25 mouse cellular contexts compared by ENCODE assay signal in genomic region chr6:29352816-29353215, GRCm38 (mm10). TPM values are rescaled to one million over a fixed set of nuclear protein-coding genes. Genes with fewer than 3 reads are reported as not detected.
DNase-seq lines count a peak whose midpoint lies in the region; ATAC-seq and TF ChIP-seq lines count a peak whose summit lies in the region.
"Had no signal": no experiment of that assay in that cellular context is flagged by ENCODE, and none has a peak within 500 bp of the region (broad histone marks: within the 10 kb centered on the region; RNA-seq: fewer than 3 reads in every experiment).

No protein-coding gene starts in this region.

- no peak; the same call in 1 of the 2 replicates for ATAC-seq in heart, embryonic 11.5 days (replicated peaks; ENCODE audit: insufficient number of reproducible peaks, low FRiP score, low TSS enrichment)
- no peak for ATAC-seq in heart, postnatal 0 days (ENCODE audit: insufficient read depth, low read depth)
- ATAC-seq in liver, embryonic 16.5 days (ENCODE audit: low read depth): peak; percentile 11; the same call in 1 of the 2 replicates
- no peak for ATAC-seq in forebrain, embryonic 12.5 days (ENCODE audit: low FRiP score)
- ATAC-seq in forebrain, embryonic 14.5 days: no peak
- ATAC-seq: inflammation-experienced regulatory T-cells, adult 6 months had no signal

- H3K27me3 ChIP-seq in heart, embryonic 11.5 days (ENCODE audit: control insufficient read depth, insufficient read depth, low read length): no peaks in the 10 kb centered on the region
- no peaks in the 10 kb centered on the region for H3K27me3 ChIP-seq in heart, postnatal 0 days (ENCODE audit: control insufficient read depth, insufficient read depth, low read length)
- no peaks in the 10 kb centered on the region for H3K27me3 ChIP-seq in liver, embryonic 16.5 days (ENCODE audit: control insufficient read depth, insufficient read depth, low read depth, low read length)
- H3K27me3 ChIP-seq in forebrain, embryonic 12.5 days: no peaks in the 10 kb centered on the region
- H3K27me3 ChIP-seq in forebrain, embryonic 14.5 days (replicated peaks; ENCODE audit: control insufficient read depth, insufficient read depth, low read length): no peaks in the 10 kb centered on the region
- H3K27me3 ChIP-seq: embryonic facial prominence, embryonic 12.5 days; hindbrain, embryonic 12.5 days; kidney, embryonic 15.5 days; limb, embryonic 15.5 days; neural tube, embryonic 12.5 days had no signal

- TF ChIP-seq CTCF in heart, postnatal 0 days (IDR thresholded peaks at IDR 0.05; ENCODE audit: low read depth): no peak

- TF ChIP-seq EP300 in heart, postnatal 0 days (IDR thresholded peaks at IDR 0.05; ENCODE audit: low read depth): no peak

- 10% methylated on average over 5 of the region's 5 CpGs for WGBS in heart, embryonic 11.5 days (ENCODE audit: insufficient replicate concordance)
- WGBS in heart, postnatal 0 days: 12% methylated on average over 5 of the region's 5 CpGs
- 19% methylated on average over 5 of the region's 5 CpGs for WGBS in liver, embryonic 16.5 days (ENCODE audit: insufficient replicate concordance)
- WGBS in forebrain, embryonic 12.5 days: 61% methylated on average over 5 of the region's 5 CpGs
- WGBS in forebrain, embryonic 14.5 days: 55% methylated on average over 5 of the region's 5 CpGs

- 0 out of 2 replicates have a peak, but pooled peaks cover 5% of the 10 kb centered on the region for H3K36me3 ChIP-seq in heart, embryonic 11.5 days (ENCODE audit: control insufficient read depth, insufficient read depth, low read length)
- peaks cover 16% of the 10 kb centered on the region for H3K36me3 ChIP-seq in heart, postnatal 0 days (replicated peaks; ENCODE audit: control insufficient read depth, insufficient read depth, low read length)
- peaks cover 7% of the 10 kb centered on the region; the same call in 1 of the 2 replicates for H3K36me3 ChIP-seq in liver, embryonic 16.5 days (ENCODE audit: control insufficient read depth, insufficient read depth)
- H3K36me3 ChIP-seq in forebrain, embryonic 12.5 days (replicated peaks): peaks cover 13% of the 10 kb centered on the region; the same call in 1 of the 2 replicates
- peaks cover 10% of the 10 kb centered on the region for H3K36me3 ChIP-seq in forebrain, embryonic 14.5 days (ENCODE audit: control insufficient read depth, insufficient read depth, low read length)

- H3K4me1 ChIP-seq in heart, embryonic 11.5 days (ENCODE audit: control insufficient read depth, insufficient read depth, low read length): peaks cover 28% of the 10 kb centered on the region
- peaks cover 40% of the 10 kb centered on the region for H3K4me1 ChIP-seq in heart, postnatal 0 days (ENCODE audit: control insufficient read depth, insufficient read depth)
- H3K4me1 ChIP-seq in liver, embryonic 16.5 days (ENCODE audit: control insufficient read depth, low read depth, low read length): peaks cover 18% of the 10 kb centered on the region
- peaks cover 11% of the 10 kb centered on the region for H3K4me1 ChIP-seq in forebrain, embryonic 12.5 days
- peaks cover 5% of the 10 kb centered on the region; the same call in 1 of the 2 replicates for H3K4me1 ChIP-seq in forebrain, embryonic 14.5 days (ENCODE audit: control insufficient read depth, insufficient read depth, low read length)

- H3K4me2 ChIP-seq in heart, embryonic 11.5 days: peak overlapping the region; percentile 54
- peak overlapping the region; percentile 47 for H3K4me2 ChIP-seq in heart, postnatal 0 days (ENCODE audit: low read depth, low read length)
- peak overlapping the region; percentile 36 for H3K4me2 ChIP-seq in liver, embryonic 16.5 days (ENCODE audit: low read depth, low read length)
- H3K4me2 ChIP-seq in forebrain, embryonic 12.5 days: no peak overlapping the region
- no peak overlapping the region for H3K4me2 ChIP-seq in forebrain, embryonic 14.5 days (ENCODE audit: low read length)
- H3K4me2 ChIP-seq: embryonic facial prominence, embryonic 12.5 days; hindbrain, embryonic 12.5 days; kidney, embryonic 15.5 days; limb, embryonic 15.5 days; midbrain, embryonic 11.5 days; neural tube, embryonic 12.5 days had no signal

- no peak for DNase-seq in heart, postnatal 4 days
- DNase-seq in c-Kit-positive CD71-positive TER-119-negative erythroid progenitor cells, embryonic 14.5 days (ENCODE audit: low read depth): peak; percentile 46
- DNase-seq in heart, postnatal 0 days (ENCODE audit: low spot score): no peak
- DNase-seq in urinary bladder, postnatal 14 days (ENCODE audit: low spot score): no peak
- DNase-seq in forebrain, embryonic 14.5 days (ENCODE audit: low spot score): no peak
- DNase-seq: cerebellum, adult 18-20 months; gastrocnemius, postnatal 36 days; layer of hippocampus, postnatal 36 days; lung, postnatal 36 days; right cerebral cortex, postnatal 14 days had no signal

- no peak overlapping the region for H3K9ac ChIP-seq in heart, embryonic 11.5 days (ENCODE audit: low read depth, low read length)
- H3K9ac ChIP-seq in heart, postnatal 0 days (replicated peaks; ENCODE audit: low read depth, low read length): peak overlapping the region; percentile 16; the same call in 1 of the 2 replicates
- no peak overlapping the region for H3K9ac ChIP-seq in liver, embryonic 16.5 days (ENCODE audit: low read depth, low read length)
- no peak overlapping the region for H3K9ac ChIP-seq in forebrain, embryonic 12.5 days
- no peak overlapping the region for H3K9ac ChIP-seq in forebrain, embryonic 14.5 days (ENCODE audit: low read length)
- H3K9ac ChIP-seq: embryonic facial prominence, embryonic 12.5 days; hindbrain, embryonic 12.5 days; kidney, embryonic 15.5 days; limb, embryonic 15.5 days; neural tube, embryonic 12.5 days had no signal

- H3K4me3 ChIP-seq in heart, embryonic 11.5 days (ENCODE audit: low read depth, low read length): no peak overlapping the region
- peak overlapping the region; percentile 9; the same call in 1 of the 2 replicates for H3K4me3 ChIP-seq in heart, postnatal 0 days (ENCODE audit: low read depth, low read length)
- H3K4me3 ChIP-seq in liver, embryonic 16.5 days (ENCODE audit: low read depth, low read length): no peak overlapping the region
- no peak overlapping the region for H3K4me3 ChIP-seq in forebrain, embryonic 12.5 days (replicated peaks)
- H3K4me3 ChIP-seq in forebrain, embryonic 14.5 days (ENCODE audit: low read depth, low read length): no peak overlapping the region
- H3K4me3 ChIP-seq: embryonic facial prominence, embryonic 12.5 days; hindbrain, embryonic 12.5 days; kidney, embryonic 15.5 days; limb, embryonic 15.5 days; neural tube, embryonic 12.5 days had no signal

- H3K9me3 ChIP-seq in heart, embryonic 11.5 days (replicated peaks; ENCODE audit: control insufficient read depth, low read length): no peaks in the 10 kb centered on the region
- no peaks in the 10 kb centered on the region for H3K9me3 ChIP-seq in heart, postnatal 0 days (replicated peaks; ENCODE audit: control insufficient read depth, low read length)
- H3K9me3 ChIP-seq in liver, embryonic 16.5 days (replicated peaks; ENCODE audit: control insufficient read depth, low read length): no peaks in the 10 kb centered on the region
- H3K9me3 ChIP-seq in forebrain, embryonic 12.5 days: no peaks in the 10 kb centered on the region
- no peaks in the 10 kb centered on the region for H3K9me3 ChIP-seq in forebrain, embryonic 14.5 days (replicated peaks; ENCODE audit: control insufficient read depth, low read length)
- H3K9me3 ChIP-seq: embryonic facial prominence, embryonic 12.5 days; hindbrain, embryonic 12.5 days; kidney, embryonic 15.5 days; limb, embryonic 15.5 days; neural tube, embryonic 12.5 days had no signal

- peak overlapping the region; percentile 41; the same call in 1 of the 2 replicates for H3K27ac ChIP-seq in heart, embryonic 11.5 days (ENCODE audit: low read depth, low read length)
- peak overlapping the region; percentile 65 for H3K27ac ChIP-seq in heart, postnatal 0 days (ENCODE audit: low read depth)
- no peak overlapping the region for H3K27ac ChIP-seq in liver, embryonic 16.5 days (ENCODE audit: low read length)
- H3K27ac ChIP-seq in forebrain, embryonic 12.5 days: no peak overlapping the region
- H3K27ac ChIP-seq in forebrain, embryonic 14.5 days (ENCODE audit: low read depth, low read length): no peak overlapping the region
- H3K27ac ChIP-seq: embryonic facial prominence, embryonic 12.5 days; hindbrain, embryonic 12.5 days; kidney, embryonic 15.5 days; limb, embryonic 15.5 days; neural tube, embryonic 12.5 days had no signal

RNA-seq across cellular contexts. Expression of gene Calu, which starts 4.9 kb away (rescaled TPM):
- 443 and 519 TPM in 2 replicates for polyA plus RNA-seq in heart, embryonic 11.5 days (2014; fragmentation: Nextera tagmentation; extraction: Ambion mirVana)
- total RNA-seq in heart, postnatal 4 days (2021): 100 to 1,000 TPM; 352 to 357 TPM
- 296 and 341 TPM in 2 replicates for total RNA-seq in heart, postnatal 0 days (2014; rRNA removed; ENCODE audit: low replicate concordance)
- 278 and 287 TPM in 2 replicates for polyA plus RNA-seq in heart, postnatal 0 days (2015; fragmentation: Nextera tagmentation; extraction: Ambion mirVana)
- polyA plus RNA-seq in liver, embryonic 16.5 days (2015; fragmentation: Nextera tagmentation; extraction: Ambion mirVana): 105 and 109 TPM in 2 replicates
- polyA plus RNA-seq in forebrain, embryonic 12.5 days (2016; fragmentation: Nextera tagmentation; extraction: Ambion mirVana): 192 and 207 TPM in 2 replicates
- 196 and 210 TPM in 2 replicates for polyA plus RNA-seq in forebrain, embryonic 14.5 days (2014; fragmentation: Nextera tagmentation; extraction: Ambion mirVana)

RNA-seq across cellular contexts. Expression of gene Fam71f1, which starts 33.9 kb away (rescaled TPM):
- polyA plus RNA-seq in heart, embryonic 11.5 days (2014; fragmentation: Nextera tagmentation; extraction: Ambion mirVana): 0.10 and 0.21 TPM in 2 replicates
- not detected for total RNA-seq in heart, postnatal 4 days (2021)
- not detected in 2 replicates for total RNA-seq in heart, postnatal 0 days (2014; rRNA removed; ENCODE audit: low replicate concordance)
- polyA plus RNA-seq in heart, postnatal 0 days (2015; fragmentation: Nextera tagmentation; extraction: Ambion mirVana): 0.07 TPM in 1 of 2 replicates, not detected in the other
- not detected in 2 replicates for polyA plus RNA-seq in liver, embryonic 16.5 days (2015; fragmentation: Nextera tagmentation; extraction: Ambion mirVana)
- polyA plus RNA-seq in forebrain, embryonic 12.5 days (2016; fragmentation: Nextera tagmentation; extraction: Ambion mirVana): not detected in 2 replicates
- not detected in 2 replicates for polyA plus RNA-seq in forebrain, embryonic 14.5 days (2014; fragmentation: Nextera tagmentation; extraction: Ambion mirVana)
- total RNA-seq: gastrocnemius, postnatal 36 days; layer of hippocampus, adult 18-20 months; layer of hippocampus, postnatal 36 days; left cerebral cortex, postnatal 25 days; monocyte, adult 5-6 weeks had no signal
- polyA plus RNA-seq: hindbrain, embryonic 12.5 days; inflammation-experienced regulatory T-cells, adult 6 months; limb, embryonic 15.5 days; midbrain, embryonic 11.5 days; neural tube, embryonic 12.5 days; stomach, embryonic 16.5 days; thymus, postnatal 0 days had no signal

RNA-seq across cellular contexts. Expression of gene Opn1sw, which starts 35.5 kb away (rescaled TPM):
- 0.27 and 0.30 TPM in 2 replicates for polyA plus RNA-seq in heart, embryonic 11.5 days (2014; fragmentation: Nextera tagmentation; extraction: Ambion mirVana)
- total RNA-seq in heart, postnatal 4 days (2021): not detected
- 15.1 TPM in 1 of 2 replicates, not detected in the other for total RNA-seq in heart, postnatal 0 days (2014; rRNA removed; ENCODE audit: low replicate concordance)
- polyA plus RNA-seq in heart, postnatal 0 days (2015; fragmentation: Nextera tagmentation; extraction: Ambion mirVana): 0.12 and 0.40 TPM in 2 replicates
- polyA plus RNA-seq in liver, embryonic 16.5 days (2015; fragmentation: Nextera tagmentation; extraction: Ambion mirVana): 0.07 TPM in 2 replicates
- 0.23 and 0.37 TPM in 2 replicates for polyA plus RNA-seq in forebrain, embryonic 12.5 days (2016; fragmentation: Nextera tagmentation; extraction: Ambion mirVana)
- 0.17 and 0.33 TPM in 2 replicates for polyA plus RNA-seq in forebrain, embryonic 14.5 days (2014; fragmentation: Nextera tagmentation; extraction: Ambion mirVana)
- total RNA-seq: layer of hippocampus, adult 18-20 months; layer of hippocampus, postnatal 36 days; monocyte, adult 5-6 weeks had no signal

RNA-seq across cellular contexts. Expression of gene Ccdc136, which starts 43.3 kb away (rescaled TPM):
- polyA plus RNA-seq in heart, embryonic 11.5 days (2014; fragmentation: Nextera tagmentation; extraction: Ambion mirVana): 27.0 and 30.2 TPM in 2 replicates
- total RNA-seq in heart, postnatal 4 days (2021): 10 to 100 TPM; 10.6 to 15.8 TPM
- total RNA-seq in heart, postnatal 0 days (2014; rRNA removed; ENCODE audit: low replicate concordance): 14.9 and 15.7 TPM in 2 replicates
- polyA plus RNA-seq in heart, postnatal 0 days (2015; fragmentation: Nextera tagmentation; extraction: Ambion mirVana): 10.6 and 14.3 TPM in 2 replicates
- polyA plus RNA-seq in liver, embryonic 16.5 days (2015; fragmentation: Nextera tagmentation; extraction: Ambion mirVana): 0.09 and 0.34 TPM in 2 replicates
- polyA plus RNA-seq in forebrain, embryonic 12.5 days (2016; fragmentation: Nextera tagmentation; extraction: Ambion mirVana): 27.2 and 29.9 TPM in 2 replicates
- polyA plus RNA-seq in forebrain, embryonic 14.5 days (2014; fragmentation: Nextera tagmentation; extraction: Ambion mirVana): 40.2 and 42.2 TPM in 2 replicates

Comparison
In these comparisons a context has a peak if more than half of its experiments do, and no peak if none do; other contexts are left out.
1. H3K27ac ChIP-seq: peak in heart, embryonic 11.5 days (single experiment) and heart, postnatal 0 days (single experiment); none in liver, embryonic 16.5 days (single experiment), forebrain, embryonic 12.5 days (single experiment) and forebrain, embryonic 14.5 days (single experiment).
2. H3K4me2 ChIP-seq: peak in heart, embryonic 11.5 days (single experiment), heart, postnatal 0 days (single experiment) and liver, embryonic 16.5 days (single experiment); none in forebrain, embryonic 12.5 days (single experiment) and forebrain, embryonic 14.5 days (single experiment).